Mouse (Mus musculus) liver, embryonic 16.5 days (tissue): ENCODE data around the gene Gm44973. TPM values are rescaled to one million over a fixed set of nuclear protein-coding genes. Genes with fewer than 3 reads are reported as not detected.

Experiments used
- ATAC-seq: fragments of 200-750 bp; cut with Nextera tagmentation; 2 replicates; pipeline ENCODE4 v1.8.0; 2017; ENCODE audit warnings: low read depth, mild to moderate bottlenecking, moderate number of reproducible peaks, moderate library complexity
- H3K27ac ChIP-seq: fragments of 300-500 bp; sonication (generic); 2 replicates; pipeline ENCODE4 v1.5.1; 2014; ENCODE audit warnings: mild to moderate bottlenecking, low read length
- H3K27me3 ChIP-seq: fragments of 300-500 bp; sonication (generic); 2 replicates; pipeline ENCODE4 v1.6.1; 2014; ENCODE audit warnings: low read depth, low read length, mixed read lengths; ENCODE audit not compliant: control insufficient read depth, insufficient read depth
- H3K36me3 ChIP-seq: fragments of 300-500 bp; sonication (generic); 2 replicates; pipeline ENCODE4 v1.6.1; 2014; ENCODE audit warnings: mild to moderate bottlenecking; ENCODE audit not compliant: control insufficient read depth, insufficient read depth
- H3K4me1 ChIP-seq: fragments of 300-500 bp; sonication (generic); 2 replicates; pipeline ENCODE4 v1.6.1; 2014; ENCODE audit warnings: low read depth, low read length, mixed read lengths; ENCODE audit not compliant: control insufficient read depth
- H3K4me2 ChIP-seq: fragments of 300-500 bp; sonication (generic); 2 replicates; pipeline ENCODE4 v1.6.1; 2014; ENCODE audit warnings: low read depth, low read length, mixed read lengths
- H3K4me3 ChIP-seq: fragments of 300-500 bp; sonication (generic); 2 replicates; pipeline ENCODE4 v1.5.1; 2014; ENCODE audit warnings: low read depth, mild to moderate bottlenecking, low read length
- H3K9ac ChIP-seq: fragments of 300-500 bp; sonication (generic); 2 replicates; pipeline ENCODE4 v1.6.1; 2014; ENCODE audit warnings: low read depth, low read length
- H3K9me3 ChIP-seq: fragments of 300-500 bp; sonication (generic); replicated peaks from 2 replicates; pipeline ENCODE4 v1.6.1; 2016; ENCODE audit warnings: low read length; ENCODE audit not compliant: control insufficient read depth
- WGBS: fragments of 180-500 bp; shearing (Covaris S2); extraction: QIAGEN DNeasy Blood & Tissue Kit; methylation state at CpG from one replicate; pipeline ENCODE4 v1.1.7; 2014; ENCODE audit not compliant: insufficient replicate concordance; 5-methylcytosine and 5-hydroxymethylcytosine counted together
- polyA plus RNA-seq: library from polyadenylated mRNA; unstranded; fragments of >200 nt; fragmentation: Nextera tagmentation; extraction: Ambion mirVana; gene quantifications from 2 replicates; pipeline ENCODE4 v1.2.1, GENCODE M21; 2015

The Gm44973 gene
- polyA plus RNA-seq, 1 experiment from 2014 or later: 0.58 TPM

DNA sequence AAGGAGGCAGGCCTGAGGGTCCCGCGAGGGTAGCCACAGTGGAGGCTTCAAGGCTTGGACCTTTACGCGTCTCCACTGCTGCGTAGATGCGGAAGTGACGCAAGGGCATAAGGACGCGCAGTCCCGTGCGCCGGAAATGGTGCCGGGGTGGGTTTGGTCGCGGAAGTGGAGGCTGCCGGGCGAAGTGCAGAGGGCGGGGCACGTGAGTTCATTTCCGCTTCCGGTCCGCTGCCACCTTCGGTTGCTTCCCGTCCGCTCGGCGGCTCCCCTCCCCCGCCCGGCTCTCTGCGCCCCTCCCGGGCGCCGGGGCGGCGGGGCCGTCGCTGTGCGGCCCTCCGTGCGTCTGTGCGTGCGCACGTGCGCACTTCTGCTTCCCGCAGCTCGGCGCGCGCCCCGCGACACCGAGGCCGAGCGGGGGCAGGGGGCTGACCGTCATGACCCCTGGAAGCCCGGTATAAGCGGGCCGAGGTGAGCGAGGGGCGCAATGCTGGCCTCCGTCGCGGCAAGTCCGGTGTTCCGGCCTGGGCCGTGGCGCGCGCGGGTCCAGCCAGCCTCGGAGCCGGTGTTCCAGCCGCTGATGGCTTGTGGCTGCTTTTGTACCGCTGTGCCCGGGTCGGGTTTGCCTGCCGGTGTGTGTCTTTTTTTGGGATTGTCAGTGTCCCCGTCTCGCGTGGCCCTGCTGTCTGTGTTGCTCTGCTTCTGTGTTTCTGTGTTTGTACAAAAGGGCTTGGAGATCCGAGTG lies 64.9 kb downstream of the Gm44973 start, which contains the start of gene Epn1:
TSS of gene Epn1 (plus strand) at position 226 of the 742 bp plus-strand sequence.
- WGBS: under 1% methylated on average over 75 of the region's 81 CpGs
- peak within 1 kb of the TSS; percentile 68 for H3K4me2 ChIP-seq
- peak within 1 kb of the TSS; percentile 98 for H3K4me3 ChIP-seq
- peak; percentile 90 for ATAC-seq
- no peaks in the 10 kb centered on the region for H3K27me3 ChIP-seq
- H3K9me3 ChIP-seq: no peaks in the 10 kb centered on the region
- peak within 1 kb of the TSS; percentile 95 for H3K27ac ChIP-seq
- peaks cover 47% of the 10 kb centered on the region for H3K4me1 ChIP-seq
- peaks cover 41% of the 10 kb centered on the region for H3K36me3 ChIP-seq
- H3K9ac ChIP-seq: peak within 1 kb of the TSS; percentile 98

DNA sequence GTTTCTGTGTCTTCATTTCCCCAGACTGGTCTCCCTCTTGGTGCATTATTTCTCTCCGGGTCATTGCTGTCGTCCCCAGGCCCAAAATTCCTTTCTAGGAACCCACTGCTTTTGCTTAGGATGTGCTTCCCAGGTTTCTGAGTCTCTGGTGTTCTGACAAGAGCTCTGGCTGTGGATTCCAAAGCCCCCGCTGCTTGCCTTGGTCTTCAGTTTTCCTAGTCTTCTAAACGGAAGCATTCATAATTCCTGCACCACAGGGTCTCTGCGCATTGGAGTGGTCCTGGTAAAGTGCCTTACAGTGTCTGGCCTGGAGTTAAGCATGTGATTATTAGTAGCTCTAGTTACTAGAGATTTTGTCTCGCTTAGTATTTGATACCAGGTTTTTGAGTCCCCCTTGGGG lies 65.5 kb downstream of the Gm44973 start:
- no peak for ATAC-seq

GRCm38 (mm10) chr7:5081241-5081640 lies 65.9 kb downstream of the Gm44973 start:
- peak overlapping the region; percentile 95 for H3K27ac ChIP-seq
- peak overlapping the region; percentile 98 for H3K9ac ChIP-seq
- H3K4me2 ChIP-seq: peak overlapping the region; percentile 68
- WGBS: 11% methylated on average over 6 of the region's 6 CpGs
- peaks cover 37% of the 10 kb centered on the region for H3K36me3 ChIP-seq
- no peaks in the 10 kb centered on the region for H3K9me3 ChIP-seq
- ATAC-seq: peak; percentile 51
- peaks cover 45% of the 10 kb centered on the region for H3K4me1 ChIP-seq
- H3K27me3 ChIP-seq: no peaks in the 10 kb centered on the region
- peak overlapping the region; percentile 98 for H3K4me3 ChIP-seq

More for the DNA sequence above, 65.5 kb downstream of the Gm44973 start:
- H3K27ac ChIP-seq: peak overlapping the region; percentile 95
- WGBS: 7% methylated on average over 6 of the region's 6 CpGs
- H3K27me3 ChIP-seq: no peaks in the 10 kb centered on the region
- no peaks in the 10 kb centered on the region for H3K9me3 ChIP-seq
- H3K4me3 ChIP-seq: peak overlapping the region; percentile 98
- H3K9ac ChIP-seq: peak overlapping the region; percentile 98
- H3K4me1 ChIP-seq: peaks cover 48% of the 10 kb centered on the region
- H3K4me2 ChIP-seq: peak overlapping the region; percentile 68
- peaks cover 41% of the 10 kb centered on the region for H3K36me3 ChIP-seq

- Histone ChIP-seq H3K9ac (peak overlapping the region; percentile 98), H3K27me3 (no peaks in the 10 kb centered on the region), H3K27ac (peak overlapping the region; percentile 95)
These were observed 66.6 kb downstream of the Gm44973 start for GRCm38 (mm10) chr7:5081939-5082338.

More at GRCm38 (mm10) chr7:5081939-5082338, 66.6 kb downstream of the Gm44973 start:
- peaks cover 36% of the 10 kb centered on the region for H3K36me3 ChIP-seq
- H3K4me1 ChIP-seq: peaks cover 40% of the 10 kb centered on the region
- peak overlapping the region; percentile 98 for H3K4me3 ChIP-seq
- H3K4me2 ChIP-seq: peak overlapping the region; percentile 68
- H3K9me3 ChIP-seq: no peaks in the 10 kb centered on the region
- 81% methylated on average over 2 of the region's 2 CpGs for WGBS
- ATAC-seq: no peak

Other genes starting within 250 kb of the Gm44973 start
- not detected in 2 replicates for gene Fam71e2, start 244.2 kb upstream of the Gm44973 start, polyA plus RNA-seq
- 0.12 TPM in 1 of 2 replicates, not detected in the other for gene Il11, start 232.6 kb upstream of the Gm44973 start, polyA plus RNA-seq
- not detected in 2 replicates for gene Tmem190, start 232.6 kb upstream of the Gm44973 start, polyA plus RNA-seq
- gene Tmem238, start 225.8 kb upstream of the Gm44973 start, polyA plus RNA-seq: 8.4 and 8.9 TPM in 2 replicates
- 162 and 174 TPM in 2 replicates for gene Rpl28, start 222.6 kb upstream of the Gm44973 start, polyA plus RNA-seq
- gene Ube2s, start 202.9 kb upstream of the Gm44973 start, polyA plus RNA-seq: 261 and 272 TPM in 2 replicates
- not detected in 2 replicates for gene Shisa7, start 170.8 kb upstream of the Gm44973 start, polyA plus RNA-seq
- gene Isoc2b, start 145.2 kb upstream of the Gm44973 start, polyA plus RNA-seq: 4.1 and 4.8 TPM in 2 replicates
- 0.49 and 0.89 TPM in 2 replicates for gene Isoc2a, start 138.3 kb upstream of the Gm44973 start, polyA plus RNA-seq
- gene Gm36210, start 109.0 kb upstream of the Gm44973 start, polyA plus RNA-seq: not detected in 2 replicates
- gene Zfp628, start 100.3 kb upstream of the Gm44973 start, polyA plus RNA-seq: 1.4 and 1.9 TPM in 2 replicates
- 0.25 and 0.37 TPM in 2 replicates for gene Nat14, start 93.5 kb upstream of the Gm44973 start, polyA plus RNA-seq
- 0.08 and 0.20 TPM in 2 replicates for gene Ssc5d, start 89.7 kb upstream of the Gm44973 start, polyA plus RNA-seq
- not detected in 2 replicates for gene Sbk2, start 51.1 kb upstream of the Gm44973 start, polyA plus RNA-seq
- gene Sbk3, start 44.3 kb upstream of the Gm44973 start, polyA plus RNA-seq: not detected in 2 replicates
- 3.6 and 4.5 TPM in 2 replicates for gene Zfp579, start 19.3 kb upstream of the Gm44973 start, polyA plus RNA-seq
- 7.8 and 10.2 TPM in 2 replicates for gene Zfp524, start 1.1 kb upstream of the Gm44973 start, polyA plus RNA-seq
- 10.4 and 12.5 TPM in 2 replicates for gene Fiz1, start 799 bp upstream of the Gm44973 start, polyA plus RNA-seq
- gene Zfp865, start 4.9 kb downstream of the Gm44973 start, polyA plus RNA-seq: 1.1 and 1.2 TPM in 2 replicates
- 0.16 and 0.40 TPM in 2 replicates for gene Ccdc106, start 5.1 kb downstream of the Gm44973 start, polyA plus RNA-seq
- not detected in 2 replicates for gene 4632433K11Rik, start 18.6 kb downstream of the Gm44973 start, polyA plus RNA-seq
- gene Zfp784, start 22.9 kb downstream of the Gm44973 start, polyA plus RNA-seq: 1.3 and 1.7 TPM in 2 replicates
- 0.89 and 1.8 TPM in 2 replicates for gene Zfp580, start 36.0 kb downstream of the Gm44973 start, polyA plus RNA-seq
- gene U2af2, start 46.6 kb downstream of the Gm44973 start, polyA plus RNA-seq: 48.2 and 48.8 TPM in 2 replicates
- 45.2 and 46.6 TPM in 2 replicates for gene Epn1, start 64.7 kb downstream of the Gm44973 start, polyA plus RNA-seq
- not detected in 2 replicates for gene Rfpl4, start 101.5 kb downstream of the Gm44973 start, polyA plus RNA-seq
- gene Rasl2-9, start 110.5 kb downstream of the Gm44973 start, polyA plus RNA-seq: 0.11 and 0.27 TPM in 2 replicates
- gene Vmn1r55, start 134.2 kb downstream of the Gm44973 start, polyA plus RNA-seq: not detected in 2 replicates
- gene Vmn1r56, start 181.3 kb downstream of the Gm44973 start, polyA plus RNA-seq: not detected in 2 replicates
- gene Vmn1r57, start 203.0 kb downstream of the Gm44973 start, polyA plus RNA-seq: not detected in 2 replicates